Mouse (Mus musculus): Measurements from ENCODE around the gene Lcmt1.
A peak's percentile ranks its signal among the peaks of the same experiment; 100 is the strongest.

Lcmt1 gene

DNA sequence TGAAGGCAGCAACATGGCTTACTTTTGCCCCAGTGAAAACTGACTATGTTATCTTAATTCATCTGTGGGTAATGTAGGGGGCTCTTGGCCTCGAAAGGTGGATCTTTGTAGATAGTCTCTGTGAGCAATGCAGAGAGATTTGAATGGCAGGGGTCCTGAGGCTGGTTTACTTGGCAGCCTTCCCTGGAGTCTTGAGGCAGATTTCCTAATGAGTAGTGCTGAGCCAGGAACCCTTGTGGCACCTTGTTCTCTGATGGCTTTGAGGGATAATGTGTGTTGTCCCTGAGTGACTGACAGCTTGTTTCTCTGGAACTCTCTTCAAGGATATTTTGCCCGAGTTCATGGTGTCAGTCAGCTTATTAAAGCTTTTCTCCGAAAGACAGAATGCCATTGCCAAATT is 31.5 kb downstream of the Lcmt1 start:
- DNase-seq = no peak

DNA sequence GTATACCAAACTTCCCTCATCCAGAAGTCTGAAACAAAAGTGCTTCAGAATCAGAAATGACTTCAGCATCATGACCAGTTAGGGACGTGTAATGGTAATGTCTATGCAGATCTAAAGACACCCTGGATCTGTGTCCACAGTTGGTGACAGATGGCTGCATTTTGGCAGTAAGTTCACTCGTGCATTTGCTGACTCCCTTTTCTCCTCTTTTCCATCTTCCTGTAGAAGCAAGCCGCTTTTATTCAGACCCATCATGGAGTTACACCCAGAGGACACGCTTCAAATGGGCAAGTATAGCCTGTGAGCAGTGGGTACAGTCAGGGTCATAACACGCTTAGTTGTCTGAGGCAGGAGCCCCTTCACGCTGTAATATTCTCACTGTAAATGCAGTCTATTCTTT is 34.6 kb downstream of the Lcmt1 start:
- no peak for DNase-seq

DNA sequence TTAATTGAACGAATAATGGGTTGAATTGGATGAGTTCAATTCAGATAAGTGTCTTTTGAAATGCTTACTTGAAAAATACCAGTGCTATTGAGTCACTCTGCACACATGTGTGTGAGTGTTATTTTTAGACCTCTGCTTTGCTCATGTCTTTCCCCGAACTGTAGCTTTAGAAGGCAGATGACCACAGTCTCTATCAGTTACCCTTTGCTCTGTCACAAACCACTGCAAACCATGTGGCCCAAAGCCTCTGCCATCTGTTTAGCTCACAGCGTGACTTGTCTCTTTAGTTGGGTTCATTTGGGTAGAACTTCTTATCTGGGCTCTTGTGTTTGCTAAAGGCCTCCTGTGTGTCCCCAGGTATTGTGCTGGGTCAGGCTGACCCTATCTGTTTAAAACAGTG is 36.0 kb downstream of the Lcmt1 start:
- DNase-seq = no peak

DNA sequence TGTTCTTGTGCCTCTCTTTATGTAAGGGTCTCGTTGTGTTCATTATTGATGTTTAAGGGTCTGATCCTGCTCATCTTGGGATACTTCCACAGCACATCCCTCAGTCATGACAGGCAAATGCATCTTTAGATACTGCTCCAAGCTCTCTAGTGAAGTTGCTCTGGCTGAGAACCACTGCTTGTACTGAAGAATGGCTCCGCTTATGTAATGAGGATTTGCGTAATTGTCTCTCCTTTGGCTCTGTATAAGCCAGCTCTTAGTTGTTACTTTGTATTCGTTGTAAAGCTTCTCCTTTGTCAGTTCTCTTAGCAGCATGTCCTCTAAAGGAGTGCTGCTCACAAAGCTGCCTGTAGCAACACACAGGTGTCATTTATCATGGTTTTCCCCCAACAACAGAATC is 37.4 kb downstream of the Lcmt1 start:
- no peak for DNase-seq

DNA sequence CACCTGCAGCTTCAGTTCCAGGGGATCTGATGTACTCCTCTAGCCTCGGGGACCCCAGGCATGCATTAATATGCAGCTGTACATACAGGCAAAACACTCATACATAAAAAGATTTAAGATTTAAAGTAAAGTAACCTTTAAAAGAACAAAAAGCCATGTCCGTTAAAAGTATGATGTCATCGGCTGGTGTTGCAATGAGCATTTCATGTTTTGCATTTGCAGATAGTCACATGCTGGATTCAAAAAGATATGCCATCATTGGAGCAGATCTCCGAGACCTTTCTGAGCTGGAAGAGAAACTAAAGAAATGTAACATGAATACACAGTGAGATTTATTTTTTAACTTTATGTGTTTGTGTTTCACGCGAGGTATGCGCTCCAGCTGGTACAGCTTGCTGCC is 40.9 kb downstream of the Lcmt1 start:
- DNase-seq = no peak

DNA sequence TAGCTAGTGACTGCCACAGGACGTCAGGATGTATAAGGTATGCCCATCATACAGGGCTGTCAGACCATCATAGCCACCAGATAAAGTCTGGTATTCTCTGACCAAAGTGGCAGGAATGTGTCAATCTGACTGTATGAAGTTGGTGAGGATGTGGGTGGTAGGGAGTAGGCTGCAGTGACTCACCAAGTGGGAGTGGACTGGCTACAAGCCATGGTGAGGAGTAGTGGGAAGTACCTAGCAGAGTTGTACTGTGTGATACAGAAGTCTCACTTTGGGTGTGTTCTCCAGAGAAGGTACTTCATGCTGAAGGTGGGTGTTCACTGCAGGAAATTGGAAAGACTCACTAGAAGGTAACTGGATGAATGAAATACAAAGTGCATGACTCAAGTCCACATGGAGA is 41.5 kb downstream of the Lcmt1 start:
- no peak for DNase-seq

DNA sequence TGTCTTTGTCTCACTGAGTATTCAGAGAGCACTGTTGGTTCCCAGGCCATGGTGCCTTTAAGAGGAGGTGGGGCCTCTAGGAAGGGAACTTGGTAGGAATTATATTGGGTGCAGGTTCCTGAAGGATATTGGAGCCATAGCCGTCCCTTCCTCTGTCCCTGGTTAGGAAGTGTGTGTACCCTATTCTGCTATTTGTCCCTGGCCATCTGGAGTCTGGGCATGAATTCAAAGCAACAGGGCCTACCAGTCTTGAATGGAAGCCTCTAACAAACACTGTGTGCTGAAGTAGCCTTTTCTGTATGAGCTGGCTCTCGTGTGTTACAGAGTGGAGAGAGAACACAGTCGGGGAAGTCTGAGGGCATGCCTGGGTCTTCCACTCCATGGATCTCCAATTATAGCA is 42.6 kb downstream of the Lcmt1 start:
- no peak for DNase-seq

DNA sequence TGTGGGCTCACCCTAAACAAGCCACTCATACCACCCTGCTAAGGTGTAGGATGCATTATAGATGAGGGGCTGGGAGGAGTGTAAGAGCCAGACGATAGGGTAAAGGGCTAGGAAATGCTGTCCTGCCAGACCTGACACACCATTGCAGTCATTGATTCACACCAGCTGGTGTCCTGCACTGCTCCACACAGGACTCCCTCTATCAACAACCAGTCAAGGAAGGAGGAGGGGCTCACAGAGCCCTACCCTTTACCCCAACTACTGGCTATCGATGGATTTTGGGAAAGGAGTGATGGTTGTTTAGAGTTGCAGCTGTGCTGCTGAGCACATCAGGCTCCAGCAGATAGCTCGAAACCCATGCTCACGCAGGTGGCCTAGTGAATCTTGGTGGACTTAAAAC is 47.2 kb downstream of the Lcmt1 start:
- no peak for DNase-seq

DNA sequence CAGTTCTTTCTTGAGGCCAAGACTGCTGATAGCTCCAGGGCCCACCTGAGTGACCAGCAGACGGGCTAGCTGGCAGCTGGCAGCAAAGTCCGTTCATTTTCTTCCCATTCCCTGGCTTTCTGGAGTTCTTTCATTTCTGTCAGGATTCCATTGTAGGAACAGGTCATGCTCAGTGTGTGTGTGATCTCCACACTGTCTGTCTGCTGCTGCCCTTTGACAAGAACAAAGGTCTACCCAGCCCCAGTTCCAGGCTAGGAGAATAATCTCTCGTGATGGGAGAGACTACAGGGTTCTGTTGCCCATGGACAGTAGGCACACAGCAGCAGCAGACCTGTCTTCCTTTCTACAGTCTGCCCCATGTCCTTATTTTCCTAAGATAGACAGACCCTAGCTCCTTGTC is 48.1 kb downstream of the Lcmt1 start:
- DNase-seq = no peak

DNA sequence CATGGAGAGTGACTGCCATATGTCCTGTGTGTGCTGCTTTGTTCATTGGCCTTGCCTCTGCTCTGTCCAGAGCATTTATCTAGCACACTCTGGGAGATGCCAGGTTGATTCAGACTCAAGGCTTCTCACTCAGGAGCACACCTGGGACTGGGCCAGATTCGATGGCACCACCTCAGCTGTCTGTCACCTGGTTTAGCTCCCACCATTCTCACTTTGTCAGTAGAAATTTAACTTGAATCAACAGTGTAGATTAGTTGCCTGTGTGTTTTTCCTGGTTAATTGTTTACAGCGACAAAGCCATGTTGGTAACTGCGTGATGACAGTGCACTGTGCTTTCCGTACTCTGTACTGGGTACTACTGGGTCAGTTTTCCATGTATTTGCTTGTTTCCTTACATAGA is 50.4 kb downstream of the Lcmt1 start:
- no peak for DNase-seq

DNA sequence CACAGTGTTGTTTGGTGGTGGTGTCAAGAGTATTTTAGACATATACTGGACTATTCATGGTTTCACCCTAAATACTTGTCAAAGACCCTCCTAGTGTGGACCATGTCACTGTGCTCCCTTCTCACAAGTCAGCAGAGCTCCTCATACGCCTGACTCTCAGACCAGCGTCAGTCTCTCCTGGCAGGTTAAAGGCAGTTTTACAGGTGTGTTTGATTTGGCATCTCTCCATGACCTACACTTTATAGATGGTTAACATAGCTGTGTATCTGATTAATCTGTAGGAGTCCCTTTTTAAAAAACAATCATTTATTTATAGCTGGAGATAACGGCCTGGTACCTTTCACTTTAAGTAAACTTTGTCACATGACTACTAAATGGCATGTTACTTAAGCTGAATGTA is 52.4 kb downstream of the Lcmt1 start:
- DNase-seq = no peak

DNA sequence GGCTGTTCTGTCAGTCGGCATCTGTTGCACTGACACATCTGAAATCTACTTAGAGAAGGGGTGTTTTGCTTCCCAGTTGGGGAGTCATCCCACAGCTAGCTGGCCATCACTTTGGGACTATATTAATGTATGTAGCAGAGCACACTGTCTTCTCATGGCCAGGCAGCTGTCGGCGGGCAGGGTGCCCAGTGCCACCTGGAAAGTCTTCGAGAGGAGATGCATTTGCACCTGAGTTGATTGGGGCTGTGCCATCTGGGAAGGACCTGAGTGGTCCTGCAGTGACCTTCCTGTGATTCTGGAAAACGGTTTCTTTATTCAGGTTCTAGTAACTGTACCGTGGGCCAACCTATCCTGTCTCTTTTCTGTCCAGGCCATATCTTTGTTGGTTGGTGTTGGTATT is 54.7 kb downstream of the Lcmt1 start:
- DNase-seq = no peak

DNA sequence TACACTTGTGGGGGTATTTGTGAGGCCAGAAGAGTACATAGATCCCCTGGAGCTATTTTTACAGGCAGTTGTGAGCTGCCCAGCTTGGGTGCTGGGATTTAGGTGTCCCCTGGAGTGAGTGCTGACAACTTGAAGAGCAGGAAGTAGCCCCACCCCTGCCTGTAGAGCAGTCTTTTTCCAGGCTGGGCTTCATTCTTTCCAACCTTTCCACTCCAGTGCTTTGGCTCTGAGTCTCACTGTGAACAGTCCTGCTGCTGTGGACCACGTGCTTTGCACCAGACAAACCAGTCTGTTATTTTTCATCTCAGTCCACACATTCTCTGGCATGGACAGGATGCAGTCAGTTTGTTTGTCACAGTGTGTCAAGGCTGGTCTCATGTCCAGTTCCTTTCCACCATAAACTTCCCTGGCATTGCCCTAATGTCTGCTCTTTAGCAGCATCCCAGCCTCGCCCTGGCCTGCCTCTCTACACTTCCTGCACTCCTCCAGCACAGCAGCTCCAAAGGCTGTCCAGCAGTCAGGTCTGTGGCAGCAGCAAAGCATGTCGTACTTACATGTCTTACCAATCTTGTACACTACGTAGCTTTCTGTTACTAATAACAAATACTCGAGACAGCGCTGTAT is 55.7 kb downstream of the Lcmt1 start:
- DNase-seq = no peak

DNA sequence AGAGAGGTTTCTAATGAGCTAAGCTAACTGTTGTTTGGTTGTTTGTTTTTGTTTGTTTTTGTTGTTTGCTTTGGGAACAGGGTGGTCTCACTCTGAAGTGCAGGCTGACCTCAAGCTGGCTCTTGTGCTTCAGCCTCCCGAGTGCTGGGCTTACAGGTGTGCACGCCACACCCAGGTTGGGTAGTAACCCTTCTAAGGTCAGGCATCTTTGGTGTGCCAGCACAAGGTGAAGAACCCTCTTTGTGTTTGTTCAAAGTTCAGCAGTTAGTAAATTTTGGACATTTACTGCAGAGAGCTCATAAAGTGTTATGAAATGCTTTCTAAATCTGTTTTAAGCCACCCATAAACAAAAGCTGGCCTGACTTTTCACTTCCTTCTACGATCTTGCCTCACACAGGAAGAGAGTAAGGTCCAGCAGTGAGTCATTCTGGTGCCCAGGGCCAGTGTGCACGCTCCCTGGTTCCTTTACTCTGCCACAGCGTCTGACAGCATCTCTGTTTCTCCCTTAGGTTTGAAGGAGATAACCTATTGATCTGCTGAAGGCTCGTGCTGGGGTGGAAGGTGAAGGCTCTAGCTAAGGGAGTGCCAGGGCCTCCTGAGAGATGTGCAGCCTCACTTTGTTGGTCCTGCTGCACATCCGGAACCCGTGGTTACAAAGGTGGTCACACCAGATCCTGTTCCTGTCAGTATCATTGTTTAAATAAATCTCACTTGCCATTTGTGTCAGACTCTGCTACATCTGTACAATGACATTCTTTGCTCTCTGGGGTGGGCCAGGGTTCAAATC is 60.2 kb downstream of the Lcmt1 start:
- no peak for DNase-seq

DNA sequence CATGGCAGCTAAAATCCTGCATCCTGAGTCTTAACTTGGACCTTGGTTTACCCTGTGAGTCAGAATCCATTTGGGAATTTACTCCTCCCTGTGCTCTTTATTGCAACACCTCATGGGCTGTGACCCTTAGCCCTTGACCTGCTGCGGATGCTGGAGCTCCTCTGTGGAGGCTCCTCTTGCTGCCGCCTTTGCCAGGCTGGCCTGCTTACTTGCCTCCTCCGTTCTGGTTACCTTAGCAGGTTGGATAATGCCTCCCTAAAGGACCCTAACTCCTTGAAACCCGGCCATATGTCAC is 60.8 kb downstream of the Lcmt1 start:
- DNase-seq = peak; percentile 13

DNA sequence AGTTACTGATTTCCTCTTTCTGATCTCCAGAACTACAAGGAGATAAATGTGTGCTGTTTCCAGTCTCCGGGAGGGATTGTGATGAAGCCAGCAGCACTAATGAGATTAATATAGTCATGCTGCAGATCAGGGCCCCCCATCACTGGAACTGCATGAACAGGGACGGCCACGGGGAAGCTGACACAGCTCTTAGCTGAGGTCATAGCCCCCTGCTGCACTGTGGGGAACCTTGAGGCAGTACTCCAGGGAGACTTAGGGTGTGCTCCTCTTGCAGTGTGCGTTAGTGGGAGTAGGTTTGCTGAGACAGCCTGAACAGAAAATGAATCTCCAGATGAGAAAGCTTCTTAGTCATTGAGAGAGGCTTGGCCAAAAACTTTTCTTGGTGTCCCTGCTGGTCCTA is 61.6 kb downstream of the Lcmt1 start:
- no peak for DNase-seq

DNA sequence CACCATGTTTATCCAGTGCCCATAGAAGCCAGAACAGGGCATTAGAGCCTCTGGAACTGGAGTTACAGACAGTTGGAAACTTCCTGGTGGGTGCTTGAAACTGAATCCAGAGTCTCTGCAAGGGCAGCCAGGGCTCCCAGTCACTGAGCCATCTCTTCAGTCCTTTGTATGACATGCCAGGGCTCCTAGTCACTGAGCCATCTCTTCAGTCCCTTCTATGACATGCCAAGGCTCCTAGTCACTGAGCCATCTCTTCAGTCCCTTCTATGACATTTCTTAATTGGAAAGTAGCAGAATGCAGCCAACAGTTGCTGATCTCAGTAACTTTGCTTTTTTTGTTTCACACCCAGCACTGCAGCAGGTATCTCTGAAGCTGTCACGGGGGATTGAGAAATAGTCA is 72.5 kb downstream of the Lcmt1 start:
- DNase-seq = no peak

DNA sequence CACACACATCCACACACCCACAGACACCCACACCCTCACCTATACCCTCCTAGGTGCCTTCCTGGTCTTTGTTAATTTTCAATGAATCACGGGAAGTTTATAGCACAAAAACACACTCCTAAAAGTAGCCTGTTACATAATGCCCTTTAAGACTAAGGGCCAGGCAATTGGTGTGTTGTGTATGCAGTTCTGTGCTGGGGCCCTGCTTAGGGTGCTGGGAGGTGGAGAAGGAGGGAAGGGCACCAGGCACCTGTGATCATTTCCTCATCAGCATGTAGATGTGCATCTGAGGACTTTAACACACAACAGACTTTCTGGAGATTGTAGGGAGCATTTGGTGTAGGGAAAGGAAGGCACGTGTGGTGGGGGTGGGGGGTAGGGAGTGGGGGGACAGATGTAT is 79.2 kb downstream of the Lcmt1 start:
- DNase-seq = no peak

DNA sequence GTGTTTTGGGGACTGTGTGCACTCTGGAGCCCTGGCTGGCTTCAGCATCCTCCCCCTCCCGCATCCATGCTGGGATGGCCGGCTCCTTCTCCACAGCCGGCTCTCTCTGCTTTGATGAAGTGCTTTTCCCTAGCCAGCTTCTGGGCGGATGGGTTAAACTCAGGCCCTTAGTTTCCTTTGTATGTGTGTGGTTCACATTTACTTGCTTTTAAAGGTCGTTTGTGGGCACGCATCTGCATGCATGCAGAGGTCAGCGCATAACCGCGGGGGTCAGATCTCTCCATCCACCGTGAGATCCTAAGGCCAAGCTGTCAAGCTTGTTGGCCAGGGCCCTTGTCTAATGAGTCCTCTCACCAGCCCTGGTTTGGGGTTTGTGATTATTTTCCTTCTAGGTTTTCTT is 80.1 kb downstream of the Lcmt1 start:
- no peak for DNase-seq

DNA sequence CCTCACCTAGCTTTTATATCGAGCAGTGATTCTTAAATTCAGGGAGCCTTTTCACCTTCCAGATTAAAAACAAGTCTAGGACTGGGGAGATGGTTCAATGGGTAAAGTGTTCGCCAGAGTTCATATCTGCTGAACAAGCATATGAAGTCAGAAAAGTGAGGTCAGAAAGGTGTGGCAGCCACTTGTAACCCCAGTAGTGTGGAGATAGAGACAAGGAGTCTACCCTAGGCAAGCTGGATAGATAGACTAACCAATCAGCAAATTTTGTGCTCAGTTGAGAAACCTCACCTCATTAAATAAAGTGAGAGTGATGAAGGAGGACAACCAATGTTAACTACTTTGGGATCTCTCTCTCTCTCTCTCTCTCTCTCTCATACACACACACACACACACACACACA is 80.9 kb downstream of the Lcmt1 start:
- DNase-seq = no peak

DNA sequence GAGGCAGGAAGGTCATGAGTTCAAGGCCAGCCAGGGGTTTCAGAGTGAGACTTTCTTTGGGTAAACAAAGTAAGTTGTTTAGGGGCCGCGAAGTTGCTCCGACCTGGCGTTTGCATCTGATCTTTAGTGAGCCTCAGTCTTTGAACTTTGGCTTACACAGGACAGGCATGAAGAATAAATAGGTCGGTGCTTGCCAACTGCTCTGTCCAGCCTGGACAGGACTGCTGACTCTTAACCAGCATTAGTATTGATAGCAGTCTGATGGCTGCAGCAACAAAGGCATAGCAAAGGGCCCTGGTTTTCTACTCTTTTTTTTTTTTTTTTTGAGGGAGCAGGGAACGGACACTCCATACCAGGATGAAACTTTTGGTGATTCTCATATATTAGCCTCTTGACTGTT is 83.0 kb downstream of the Lcmt1 start:
- no peak for DNase-seq

DNA sequence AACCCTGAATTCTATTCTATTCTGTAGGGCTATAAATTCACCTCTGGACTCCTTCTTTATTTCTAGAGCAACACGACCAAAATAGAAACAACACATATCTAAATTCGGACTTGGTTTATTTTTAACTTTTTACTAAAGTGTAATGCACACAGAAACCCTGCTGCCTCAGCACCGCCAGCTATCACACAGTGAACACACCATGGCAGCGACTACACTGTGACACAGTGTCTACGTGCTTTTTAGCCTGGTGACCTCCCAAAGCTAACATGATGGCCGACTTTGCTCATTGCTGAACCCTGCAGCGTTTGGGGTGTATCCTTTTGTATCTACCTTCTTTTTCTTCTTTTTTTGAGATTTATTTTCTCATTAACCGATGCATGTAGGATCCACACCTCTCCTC is 83.5 kb downstream of the Lcmt1 start:
- no peak for DNase-seq

DNA sequence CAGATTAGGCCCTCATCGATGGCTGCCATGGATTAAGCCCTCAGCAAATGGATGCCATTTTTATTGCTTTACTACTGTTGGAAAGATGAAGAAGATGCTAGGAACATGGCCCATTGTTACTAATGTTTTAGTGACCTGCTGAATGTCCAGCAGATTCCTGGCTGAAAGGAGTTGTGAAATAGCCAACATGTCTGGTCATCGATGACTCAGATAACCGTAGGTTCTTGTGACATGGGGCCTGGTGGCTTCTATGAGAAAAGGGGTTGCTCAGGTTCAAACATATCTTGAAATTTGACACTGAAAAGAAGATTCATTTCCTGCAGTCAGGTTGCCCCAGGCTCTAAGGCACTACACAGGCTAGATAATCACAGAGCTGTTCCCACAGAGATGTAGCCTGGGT is 85.5 kb downstream of the Lcmt1 start:
- DNase-seq = no peak

DNA sequence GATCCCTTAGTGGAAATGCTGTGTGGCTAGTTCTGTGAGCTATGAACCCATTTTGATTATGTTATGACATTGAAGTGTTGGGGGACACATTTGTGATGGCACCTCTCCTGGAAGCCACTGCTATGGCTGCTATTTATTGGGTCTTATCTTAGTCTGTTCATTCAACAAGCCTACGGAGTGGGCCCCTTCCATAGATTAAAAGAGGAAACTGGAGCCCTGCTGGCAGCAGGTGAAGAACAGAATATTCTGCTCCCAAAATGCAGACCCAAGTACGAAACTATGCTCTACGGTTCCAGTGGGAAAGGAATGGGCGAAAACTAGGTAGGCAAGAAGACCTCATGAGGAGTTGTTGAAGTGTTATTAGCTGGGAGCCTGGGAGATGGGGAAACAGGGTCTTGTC is 88.7 kb downstream of the Lcmt1 start:
- DNase-seq = peak; percentile 26

DNA sequence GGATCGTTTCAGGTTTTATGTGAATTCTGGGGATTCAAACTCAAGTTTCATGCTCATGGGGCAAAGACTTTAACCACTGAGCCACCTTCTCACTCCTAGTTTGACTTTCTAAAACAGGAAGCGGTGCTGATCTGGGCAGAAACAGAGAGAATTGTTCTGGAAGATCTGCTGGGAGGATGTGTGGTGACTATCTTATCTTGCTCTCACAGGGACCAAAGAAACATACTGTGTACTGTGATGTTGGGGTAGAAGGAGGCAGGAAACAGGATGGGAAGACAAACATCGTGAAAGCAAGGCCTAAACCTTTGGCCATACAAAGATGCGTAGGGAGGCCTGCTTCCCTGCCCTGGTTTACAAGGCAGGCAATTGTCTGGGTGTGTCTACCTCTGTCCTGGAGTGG is 89.7 kb downstream of the Lcmt1 start:
- DNase-seq = peak; percentile 53
